Mouse (Mus musculus) lung, adult 2 months (tissue): Measurements from ENCODE around the gene Cdkn2aipnl.

Source experiments
- CTCF ChIP-seq: fragments of 200-500 bp; IDR thresholded peaks from 2 replicates; pipeline ENCODE4 v1.5.1; 2011; ENCODE audit warnings: mild to moderate bottlenecking, low read length, control low read depth; ENCODE audit not compliant: insufficient read depth
- POLR2A ChIP-seq: fragments of 200-500 bp; IDR thresholded peaks from 2 replicates; pipeline ENCODE4 v1.6.1; 2011; ENCODE audit warnings: low read depth, mild to moderate bottlenecking, control low read depth, low read length, borderline replicate concordance; ENCODE audit errors: extremely low read depth

GRCm38 (mm10) chr11:51971644-51972043 is 4.2 kb downstream of the Cdkn2aipnl start:
- TF ChIP-seq CTCF (no peak), POLR2A (no peak)
